Mouse (Mus musculus) testis, adult 2 months (tissue): ENCODE results near the gene Klhdc1. TPM values are rescaled to one million over a fixed set of nuclear protein-coding genes. Genes with fewer than 3 reads are reported as not detected.

ENCODE experiments used
- H3K27ac ChIP-seq: fragments of 200-500 bp; 2 replicates; pipeline ENCODE4 v1.5.1; 2012; ENCODE audit warnings: low read depth, low read length; ENCODE audit not compliant: control insufficient read depth, insufficient read depth
- H3K27me3 ChIP-seq: fragments of 200-500 bp; 2 replicates; pipeline ENCODE4 v1.6.1; 2012; ENCODE audit warnings: mild to moderate bottlenecking, low read length, moderate library complexity; ENCODE audit not compliant: control insufficient read depth, insufficient read depth
- H3K36me3 ChIP-seq: fragments of 200-500 bp; 2 replicates; pipeline ENCODE4 v1.6.1; 2012; ENCODE audit warnings: mild to moderate bottlenecking, low read length; ENCODE audit not compliant: control insufficient read depth, insufficient read depth
- H3K4me1 ChIP-seq: fragments of 200-500 bp; 2 replicates; pipeline ENCODE4 v1.6.1; 2012; ENCODE audit warnings: low read length; ENCODE audit not compliant: control insufficient read depth, insufficient read depth
- H3K4me3 ChIP-seq: fragments of 200-500 bp; 2 replicates; pipeline ENCODE4 v1.5.1; 2012; ENCODE audit warnings: low read depth, mild to moderate bottlenecking, low read length, moderate library complexity, mixed read lengths; ENCODE audit not compliant: control insufficient read depth
- CTCF ChIP-seq: fragments of 200-500 bp; IDR thresholded peaks from 2 replicates; pipeline ENCODE4 v1.5.1; 2012; ENCODE audit warnings: low read depth, mild to moderate bottlenecking, inconsistent platforms, low read length, moderate library complexity; ENCODE audit not compliant: control insufficient read depth, insufficient read depth, insufficient replicate concordance
- POLR2A ChIP-seq: fragments of 200-500 bp; IDR thresholded peaks from 2 replicates; pipeline ENCODE4 v1.6.1; 2012; ENCODE audit warnings: low read depth, mild to moderate bottlenecking, inconsistent platforms, low read length, moderate library complexity; ENCODE audit not compliant: control insufficient read depth
- polyA plus RNA-seq: library from polyadenylated mRNA; depleted of rRNA; stranded (reverse); fragments of >200 nt; gene quantifications from 2 replicates; pipeline ENCODE4 v1.2.3, GENCODE M21; 2012

Klhdc1 gene
- polyA plus RNA-seq, 1 experiment = 82.1 TPM

DNA sequence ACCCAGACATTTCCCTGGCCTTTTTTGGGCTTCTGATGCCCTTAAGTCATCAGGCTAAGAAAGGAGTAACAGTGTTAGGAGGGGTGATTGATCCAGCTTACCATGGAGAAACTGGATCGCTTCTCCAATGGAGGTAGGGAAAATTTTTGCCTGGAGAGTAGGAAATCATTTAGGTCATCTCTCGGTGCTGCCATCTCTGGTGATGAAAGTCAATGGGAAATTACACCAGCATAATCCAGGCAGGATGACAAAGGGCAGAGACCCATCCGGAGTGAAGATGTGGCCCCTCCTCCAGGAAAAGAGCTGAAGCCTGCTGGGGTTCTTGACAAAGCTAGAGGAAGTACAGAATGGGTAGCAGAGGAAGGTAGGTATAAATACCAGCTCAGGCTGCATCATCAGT is 2.7 kb upstream of the Klhdc1 start:
- TF ChIP-seq CTCF (no peak), POLR2A (no peak)

DNA sequence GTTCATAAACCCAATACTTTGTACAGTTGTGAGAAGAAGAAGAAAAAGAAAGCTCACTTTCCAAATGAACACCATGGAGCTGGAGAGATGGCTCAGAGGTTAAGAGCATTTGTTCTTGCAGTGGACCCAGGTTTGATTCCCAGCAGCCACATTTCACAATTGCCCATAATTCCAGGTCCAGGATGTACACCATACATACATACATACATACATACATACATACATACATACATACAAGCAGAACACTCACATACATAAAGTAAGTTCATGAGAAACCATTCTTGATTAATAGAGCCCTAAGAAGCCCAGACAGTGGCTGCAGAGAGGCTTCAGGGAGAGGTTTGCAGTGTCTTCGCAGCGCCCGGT is 412 bp downstream of the Klhdc1 start:
- Histone ChIP-seq H3K4me1 (peaks cover 5% of the 10 kb centered on the region), H3K4me3 (peak overlapping the region; percentile 95), H3K36me3 (no peaks in the 10 kb centered on the region), H3K27me3 (no peaks in the 10 kb centered on the region), H3K27ac (peak overlapping the region; percentile 77)
- TF ChIP-seq CTCF = no peak
- no peak for TF ChIP-seq POLR2A

More for the DNA sequence above, 2.7 kb upstream of the Klhdc1 start:
- Histone ChIP-seq H3K27ac (no peak overlapping the region), H3K4me3 (no peak overlapping the region), H3K4me1 (peaks cover 5% of the 10 kb centered on the region), H3K36me3 (no peaks in the 10 kb centered on the region), H3K27me3 (no peaks in the 10 kb centered on the region)

DNA sequence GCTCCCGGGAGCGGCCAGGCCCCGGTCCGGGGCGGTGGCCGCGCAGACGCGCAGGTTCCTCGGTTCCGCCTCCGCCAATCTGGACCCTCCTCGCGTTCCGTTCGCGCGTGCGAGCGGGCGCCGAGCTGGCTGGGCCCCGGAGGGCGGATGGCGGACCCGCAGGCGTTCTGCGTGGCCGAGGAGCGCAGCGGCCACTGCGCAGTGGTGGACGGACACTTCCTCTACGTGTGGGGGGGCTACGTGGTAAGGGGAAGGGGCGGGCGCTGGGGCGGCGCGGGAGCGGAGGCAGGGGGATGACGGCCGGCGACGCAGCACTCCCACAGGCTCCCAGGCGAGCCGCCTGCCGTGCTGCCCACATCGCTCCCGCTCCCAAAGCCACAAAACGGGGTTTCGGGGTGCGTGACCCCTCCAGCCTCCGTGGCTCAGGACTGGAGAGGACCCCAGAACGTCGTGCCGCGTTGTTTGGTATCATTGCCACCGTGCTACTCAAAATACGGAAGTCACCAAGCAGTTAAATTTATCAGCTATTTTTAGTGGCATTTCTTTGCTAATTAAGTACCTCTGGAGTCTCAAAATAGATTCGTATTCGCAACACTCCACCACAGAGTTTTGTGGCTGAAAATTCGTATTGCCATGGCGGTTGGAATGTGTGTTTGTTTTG is 925 bp downstream of the Klhdc1 start:
- H3K4me1 ChIP-seq = peaks cover 5% of the 10 kb centered on the region
- H3K36me3 ChIP-seq = no peaks in the 10 kb centered on the region
- TF ChIP-seq POLR2A = peak; percentile 79; the same call in 1 of the 2 replicates
- TF ChIP-seq CTCF = no peak
- peak overlapping the region; percentile 82 for H3K27ac ChIP-seq
- no peaks in the 10 kb centered on the region for H3K27me3 ChIP-seq
- H3K4me3 ChIP-seq = peak overlapping the region; percentile 95

DNA sequence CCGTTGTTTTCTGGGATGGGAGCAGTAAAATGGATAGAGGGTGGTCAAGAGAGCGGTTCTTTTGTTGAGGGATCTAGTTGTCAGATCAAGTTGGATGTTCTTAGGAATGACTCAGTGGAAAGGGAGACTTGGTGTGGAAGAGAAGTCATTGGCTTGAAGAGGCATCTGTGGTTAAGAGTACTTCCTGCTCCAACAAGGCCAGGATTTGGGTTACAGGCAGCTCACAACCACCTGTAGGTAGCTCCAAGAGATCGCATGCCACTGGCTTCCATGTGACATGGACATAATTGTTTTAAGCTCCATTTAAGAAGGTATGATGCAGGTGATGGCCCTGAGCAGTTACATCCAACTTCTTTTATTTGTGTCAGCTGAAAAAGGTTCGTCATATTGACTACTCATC is 8.8 kb downstream of the Klhdc1 start:
- no peaks in the 10 kb centered on the region for H3K36me3 ChIP-seq
- TF ChIP-seq CTCF (no peak), POLR2A (no peak)
- H3K27ac ChIP-seq = no peak overlapping the region
- peaks cover 2% of the 10 kb centered on the region; the same call in 1 of the 2 replicates for H3K4me1 ChIP-seq
- H3K27me3 ChIP-seq = no peaks in the 10 kb centered on the region
- H3K4me3 ChIP-seq = no peak overlapping the region

DNA sequence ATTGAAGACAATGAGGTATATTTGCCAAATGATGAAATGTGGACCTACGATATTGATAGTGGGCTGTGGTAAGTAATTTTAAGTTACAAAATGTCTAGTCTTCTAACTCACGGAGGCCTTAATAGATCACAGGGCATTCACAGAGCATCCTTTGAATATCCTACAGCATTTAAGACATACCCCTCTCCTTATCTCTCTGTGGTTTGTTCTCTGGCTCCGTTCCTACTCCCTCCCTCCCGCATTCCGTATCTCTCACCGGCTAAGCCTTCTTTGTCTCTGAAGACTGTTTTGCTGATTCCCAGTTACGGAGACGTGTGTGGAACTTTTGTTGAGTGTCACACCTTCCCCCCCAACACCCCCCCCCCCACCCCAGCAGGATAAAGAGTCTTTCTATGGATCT is 9.8 kb downstream of the Klhdc1 start:
- no peak for TF ChIP-seq CTCF
- TF ChIP-seq POLR2A = no peak
- Histone ChIP-seq H3K4me1 (peaks cover 2% of the 10 kb centered on the region; the same call in 1 of the 2 replicates), H3K36me3 (no peaks in the 10 kb centered on the region), H3K4me3 (no peak overlapping the region), H3K27me3 (no peaks in the 10 kb centered on the region), H3K27ac (no peak overlapping the region)

DNA sequence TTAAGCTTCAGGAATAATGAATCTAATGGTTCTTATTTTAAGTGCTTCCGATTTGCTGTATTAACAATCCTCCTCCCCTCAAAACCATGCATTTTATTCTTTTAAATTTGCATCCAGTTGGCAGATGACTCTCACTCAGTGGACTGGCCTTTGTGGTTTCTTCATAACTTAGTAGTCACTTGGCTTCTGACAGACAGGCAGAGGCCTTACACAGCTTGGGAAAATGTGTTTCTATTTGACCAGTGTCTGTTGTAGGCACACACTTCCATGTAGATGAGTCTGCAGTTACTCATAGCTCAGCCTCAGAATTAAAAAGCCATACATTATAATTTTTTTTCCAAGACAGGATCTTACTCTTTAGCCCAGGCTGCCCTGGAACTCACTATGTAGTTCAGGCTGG is 12.8 kb downstream of the Klhdc1 start:
- TF ChIP-seq POLR2A (no peak), CTCF (no peak)
- Histone ChIP-seq H3K4me3 (no peak overlapping the region), H3K36me3 (no peaks in the 10 kb centered on the region), H3K4me1 (peaks cover 2% of the 10 kb centered on the region; the same call in 1 of the 2 replicates), H3K27ac (no peak overlapping the region), H3K27me3 (no peaks in the 10 kb centered on the region)

DNA sequence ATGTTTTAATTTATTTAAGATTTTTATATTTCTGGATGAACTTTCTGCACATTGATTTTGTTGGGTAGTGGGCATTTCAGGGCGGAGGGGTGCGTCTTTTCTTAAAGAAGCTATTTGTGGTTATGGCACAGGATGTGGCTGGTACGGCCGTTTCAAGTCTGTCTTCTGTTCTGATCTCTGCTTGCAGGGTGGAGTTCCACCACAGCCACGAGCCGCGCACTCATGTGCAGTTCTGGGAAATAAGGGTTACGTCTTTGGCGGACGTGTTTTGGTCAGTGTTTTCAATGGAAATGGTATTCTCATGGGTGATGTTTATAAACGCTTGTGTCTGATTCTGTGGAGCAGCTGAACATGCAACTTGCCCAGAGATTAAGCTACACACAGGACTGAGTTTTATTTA is 16.9 kb downstream of the Klhdc1 start:
- TF ChIP-seq POLR2A (no peak), CTCF (no peak)
- Histone ChIP-seq H3K36me3 (no peaks in the 10 kb centered on the region), H3K27me3 (no peaks in the 10 kb centered on the region), H3K4me1 (no peaks in the 10 kb centered on the region), H3K4me3 (no peak overlapping the region), H3K27ac (no peak overlapping the region)

DNA sequence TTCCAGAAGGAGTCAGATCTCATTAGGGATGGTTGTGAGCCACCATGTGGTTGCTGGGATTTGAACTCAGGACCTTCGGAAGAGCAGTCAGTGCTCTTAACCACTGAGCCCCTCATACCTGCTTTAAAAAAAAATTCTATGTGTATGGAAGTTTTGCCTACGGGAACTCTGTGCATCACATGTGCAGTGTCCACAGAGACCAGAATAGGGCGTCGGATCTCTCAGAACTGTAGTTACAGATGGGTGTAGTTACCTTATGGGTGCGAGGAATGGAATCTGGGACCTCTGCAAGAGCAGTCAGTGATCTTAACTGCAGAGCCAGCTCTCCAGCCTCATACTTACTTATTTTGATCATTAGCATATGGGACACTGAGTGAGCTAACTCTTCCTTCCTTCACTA is 21.3 kb downstream of the Klhdc1 start:
- H3K27ac ChIP-seq = no peak overlapping the region
- no peak for TF ChIP-seq CTCF
- no peak for TF ChIP-seq POLR2A
- H3K4me3 ChIP-seq = no peak overlapping the region
- no peaks in the 10 kb centered on the region for H3K36me3 ChIP-seq
- no peaks in the 10 kb centered on the region for H3K4me1 ChIP-seq
- H3K27me3 ChIP-seq = no peaks in the 10 kb centered on the region
